Mouse (Mus musculus) mesoderm, embryonic 11.5 days (tissue): ENCODE results near the gene Hyou1.
"Not testable (repeated sequence)": the region's sequence is repeated elsewhere in the genome, so short reads cannot be mapped to it uniquely, and the experiment has no call there.

Experiments used
- DNase-seq: peaks from one replicate; pipeline ENCODE4 v3.0.0-alpha.2; 2012; ENCODE audit warnings: low read depth, low spot score

The Hyou1 gene

DNA sequence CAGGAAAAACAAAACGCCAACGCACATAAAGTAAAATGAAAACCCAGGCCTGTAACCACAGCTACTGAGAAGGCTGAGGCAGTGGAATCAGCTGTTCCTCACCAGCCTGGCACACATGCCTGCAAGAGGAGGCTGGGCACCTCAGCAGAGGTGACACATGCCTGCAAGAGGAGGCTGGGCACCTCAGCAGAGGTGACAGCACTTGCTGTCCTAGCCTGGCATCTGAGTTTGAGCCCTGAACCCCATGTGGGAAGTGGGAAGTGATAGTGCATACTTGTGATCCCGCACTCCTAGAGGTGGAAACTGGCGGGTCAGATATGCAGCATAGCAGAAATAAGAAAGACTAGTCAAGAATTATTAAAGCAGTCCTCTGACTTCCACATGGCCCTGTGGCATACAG, 27.9 kb upstream of the Hyou1 start:
- DNase-seq: no peak

DNA sequence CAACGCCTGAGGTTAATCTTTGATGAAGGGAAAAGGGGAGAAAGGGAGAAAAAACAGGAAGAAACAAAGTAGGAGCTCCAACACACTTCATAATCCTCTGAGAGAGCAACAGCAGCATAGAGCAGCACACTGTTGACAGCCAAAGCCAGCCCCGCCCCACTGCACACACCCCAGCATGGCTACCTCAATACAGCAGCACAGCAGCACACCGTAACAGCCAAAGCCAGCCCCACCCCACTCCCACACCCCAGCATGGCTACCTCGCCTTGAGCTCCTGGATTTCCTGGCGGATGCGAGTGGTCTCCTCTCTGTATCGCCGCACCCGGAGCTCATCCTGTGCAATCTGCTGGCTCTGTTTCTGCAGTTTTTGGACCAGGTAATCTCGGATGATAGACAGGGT, 27.0 kb upstream of the Hyou1 start:
- no peak for DNase-seq

DNA sequence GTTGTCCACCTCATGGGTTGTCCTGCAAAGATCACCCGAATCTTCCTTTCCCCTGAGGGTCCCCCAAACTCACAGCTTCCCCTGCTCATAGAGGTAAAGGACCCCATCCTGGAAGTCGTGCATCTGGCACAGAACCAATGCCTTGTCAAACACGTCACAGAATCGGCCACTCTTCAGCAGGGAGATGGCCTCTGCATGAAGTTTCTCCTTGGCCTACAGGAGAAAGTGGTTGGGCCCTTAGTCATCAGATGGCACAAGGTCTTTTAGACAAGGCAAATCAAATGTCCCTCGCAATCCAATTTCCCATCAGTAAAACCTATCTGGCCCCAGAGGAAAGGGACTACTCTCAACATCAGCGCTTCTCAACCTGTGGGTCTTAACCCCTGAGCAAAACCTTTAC, 26.1 kb upstream of the Hyou1 start:
- no peak for DNase-seq

DNA sequence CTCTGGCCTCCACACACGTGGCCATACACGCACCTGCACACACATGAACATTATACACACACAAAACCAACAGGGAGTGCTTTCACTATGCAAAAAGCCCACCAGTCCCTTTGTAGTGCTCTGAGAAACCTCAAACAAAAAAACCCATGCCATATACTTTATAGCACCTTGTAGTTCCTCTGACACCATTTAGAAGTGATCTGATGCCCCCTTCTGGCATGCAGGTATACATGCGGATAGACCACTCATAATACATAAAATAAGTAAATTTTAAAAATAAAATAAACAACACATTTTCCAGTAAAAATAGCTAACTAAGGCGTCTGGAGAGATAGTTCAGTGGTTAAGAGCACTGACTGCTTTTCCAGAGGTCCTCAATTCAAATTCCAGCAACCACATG, 22.1 kb upstream of the Hyou1 start:
- DNase-seq: peak; percentile 41

DNA sequence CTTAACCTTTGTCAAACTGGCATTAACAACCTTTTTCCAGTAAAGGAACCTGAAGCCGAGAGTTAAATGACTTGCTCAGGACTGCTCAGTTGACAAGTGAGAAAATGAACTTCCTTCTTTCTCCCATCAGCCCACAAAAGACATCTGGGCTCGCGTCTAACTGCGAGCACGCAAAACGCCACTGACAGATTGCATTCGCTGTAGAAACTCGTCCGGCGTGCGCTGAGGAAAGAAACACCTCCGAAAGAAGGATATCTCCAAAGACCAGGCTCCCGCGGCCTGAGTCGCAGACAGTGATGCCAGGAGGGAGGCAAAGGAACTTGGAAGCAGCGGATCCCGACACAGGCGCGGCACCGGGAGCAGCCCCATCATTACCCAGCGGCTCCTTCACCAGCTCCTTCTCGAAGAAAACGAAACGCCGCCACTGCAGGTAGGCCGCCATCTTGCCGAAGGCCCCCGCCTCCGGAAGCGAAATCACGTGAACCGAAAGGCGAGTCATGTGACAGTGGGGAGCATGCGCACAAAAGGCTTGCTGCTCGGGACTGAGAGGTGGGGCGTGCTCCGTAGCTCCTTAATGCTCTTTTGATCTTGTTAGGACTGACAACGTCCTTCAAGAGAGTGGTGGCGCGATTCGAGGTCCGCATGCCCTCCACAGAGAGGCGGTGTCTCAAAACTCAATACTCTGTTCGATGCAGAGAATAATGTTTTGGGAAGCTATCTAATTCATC, 17.9 kb upstream of the Hyou1 start, which contains the start of gene Vps11:
Vps11 (minus strand) TSS at position 481 of the 728 bp plus-strand sequence.
- peak; percentile 99 for DNase-seq

DNA sequence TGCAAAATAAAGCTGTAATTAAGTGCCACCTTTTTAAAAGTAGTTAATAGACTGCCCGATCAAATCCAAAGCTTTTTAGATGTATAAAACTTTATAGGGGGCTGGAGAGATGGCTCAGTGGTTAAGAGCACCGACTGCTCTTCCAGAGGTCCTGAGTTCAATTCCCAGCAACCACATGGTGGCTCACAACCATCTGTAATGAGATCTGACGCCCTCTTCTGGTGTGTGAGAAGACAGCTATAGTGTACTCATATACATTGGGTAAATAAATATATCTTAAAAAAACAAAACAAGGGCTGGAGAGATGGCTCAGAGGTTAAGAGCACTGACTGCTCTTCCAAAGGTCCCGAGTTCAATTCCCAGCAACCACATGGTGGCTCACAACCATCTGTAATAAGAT, 17.4 kb upstream of the Hyou1 start:
- DNase-seq: not testable (repeated sequence)

DNA sequence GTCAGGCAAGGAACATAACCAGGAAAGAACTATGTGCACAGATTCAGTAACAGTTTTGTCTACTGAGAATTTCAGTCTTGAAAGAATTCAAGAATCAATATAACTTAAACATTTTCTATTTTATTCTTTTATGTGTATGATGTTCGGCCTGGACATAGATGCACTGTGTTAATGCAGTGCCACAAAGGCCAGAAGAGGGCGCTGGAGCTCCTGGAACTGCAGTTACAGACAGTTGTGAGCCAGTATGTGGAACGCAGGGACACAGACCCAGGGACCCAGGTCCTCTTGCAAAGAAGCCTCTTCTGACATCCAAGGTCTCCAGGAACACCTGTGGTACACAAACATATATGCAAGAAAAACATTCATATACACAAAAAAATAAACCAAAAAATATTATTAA, 14.8 kb upstream of the Hyou1 start:
- DNase-seq: peak; percentile 29

DNA sequence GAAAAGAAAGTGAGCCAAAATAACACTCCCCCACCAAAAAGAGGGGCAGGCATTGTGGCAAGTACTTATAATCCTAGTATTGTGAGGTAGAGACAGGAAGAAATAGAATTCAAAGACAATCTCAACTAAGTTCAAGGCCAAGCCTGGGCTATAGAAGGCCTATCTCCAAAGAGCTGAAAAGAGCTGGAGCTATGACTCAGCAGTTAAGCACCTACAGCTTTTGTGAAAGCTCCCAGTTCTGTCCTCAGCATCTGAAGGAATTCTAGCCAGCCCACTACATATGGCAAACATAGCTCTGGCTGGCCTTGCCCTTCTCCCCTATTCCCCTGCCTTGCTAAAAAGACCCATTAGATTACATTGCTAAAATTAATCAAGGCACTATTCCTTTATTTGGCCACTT, 5.9 kb upstream of the Hyou1 start:
- DNase-seq: no peak

DNA sequence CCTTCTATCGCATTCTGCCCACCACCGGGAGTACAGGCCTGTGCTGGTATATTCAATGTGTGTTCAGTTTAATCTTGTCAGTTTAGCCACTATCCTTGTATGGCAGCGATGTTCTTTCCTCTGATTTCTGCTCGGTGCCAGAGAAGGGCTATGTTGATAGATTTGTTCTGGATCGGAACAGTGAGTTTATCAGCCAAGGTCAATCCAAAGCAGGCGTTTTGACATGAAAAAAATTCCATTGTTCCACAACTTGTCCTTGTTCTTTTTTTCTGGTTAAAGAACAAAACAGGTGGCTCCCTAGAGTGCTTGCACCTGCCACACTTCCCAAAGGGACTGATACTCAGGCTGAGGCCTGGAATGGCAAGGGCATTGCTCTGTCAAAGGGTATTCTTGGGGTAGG, 3.1 kb upstream of the Hyou1 start:
- no peak for DNase-seq

DNA sequence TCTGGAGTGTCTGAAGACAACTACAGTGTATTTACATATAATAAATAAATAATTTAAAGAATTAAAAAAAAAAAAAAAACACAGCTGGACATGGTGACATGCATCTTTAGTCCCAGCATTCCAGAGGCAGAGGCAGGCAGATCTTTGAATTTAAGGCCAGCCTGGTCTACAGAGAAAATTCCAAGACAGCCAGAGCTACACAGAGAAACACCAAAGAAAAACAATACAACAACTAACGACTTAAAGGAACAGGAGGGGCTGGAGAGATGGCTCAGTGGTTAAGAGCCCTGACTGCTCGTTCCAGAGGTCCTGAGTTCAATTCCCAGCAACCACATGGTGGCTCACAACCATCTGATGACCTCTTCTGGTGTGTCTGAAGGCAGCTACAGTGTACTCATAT, 2.0 kb upstream of the Hyou1 start:
- DNase-seq: not testable (repeated sequence)

DNA sequence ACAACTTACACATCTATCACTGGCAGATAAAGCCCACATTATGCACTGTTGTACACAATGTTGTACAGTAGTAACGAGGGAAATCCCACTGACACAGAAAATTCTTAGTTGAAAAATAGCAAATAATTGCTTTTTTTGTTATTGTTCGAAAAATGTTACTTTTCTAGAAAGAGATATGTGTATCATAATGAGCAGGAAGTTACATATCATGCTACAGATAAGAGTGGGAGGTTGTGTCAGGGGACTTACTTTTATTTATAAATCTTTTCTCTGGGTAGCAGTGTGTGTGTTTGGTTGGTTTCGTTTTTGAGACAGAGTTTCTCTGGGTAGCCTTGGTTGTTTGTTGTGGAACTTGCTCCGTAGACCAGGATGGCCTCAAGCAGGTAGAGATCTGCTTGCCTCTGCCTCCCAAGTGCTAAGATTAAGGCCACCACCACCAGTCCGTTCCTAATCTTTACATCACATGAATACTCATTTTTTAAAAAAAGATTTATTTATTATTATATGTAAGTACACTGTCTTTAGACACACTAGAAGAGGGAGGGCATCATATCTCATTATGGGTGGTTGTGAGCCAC, 1.0 kb upstream of the Hyou1 start:
- no peak for DNase-seq

DNA sequence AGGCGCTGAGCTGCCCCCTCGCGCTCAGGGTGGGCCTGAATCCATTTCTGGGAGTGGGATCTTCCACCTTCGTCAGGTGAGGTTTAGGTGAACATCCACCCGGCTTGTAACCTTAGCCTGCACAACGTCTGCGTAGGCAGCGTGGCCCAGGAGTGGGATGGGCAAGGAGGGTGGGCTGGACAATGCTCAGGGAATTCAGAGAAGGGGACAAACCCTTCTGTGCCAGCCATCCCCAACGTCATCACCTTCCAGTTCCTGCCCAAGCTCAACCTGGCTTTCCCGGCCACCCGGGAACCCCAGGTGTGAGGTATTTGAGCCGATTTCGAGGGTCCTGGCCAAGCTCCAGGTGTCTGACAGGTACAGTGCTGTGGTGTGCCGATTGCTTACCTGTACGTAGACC, 572 bp downstream of the Hyou1 start:
- DNase-seq: peak; percentile 43

DNA sequence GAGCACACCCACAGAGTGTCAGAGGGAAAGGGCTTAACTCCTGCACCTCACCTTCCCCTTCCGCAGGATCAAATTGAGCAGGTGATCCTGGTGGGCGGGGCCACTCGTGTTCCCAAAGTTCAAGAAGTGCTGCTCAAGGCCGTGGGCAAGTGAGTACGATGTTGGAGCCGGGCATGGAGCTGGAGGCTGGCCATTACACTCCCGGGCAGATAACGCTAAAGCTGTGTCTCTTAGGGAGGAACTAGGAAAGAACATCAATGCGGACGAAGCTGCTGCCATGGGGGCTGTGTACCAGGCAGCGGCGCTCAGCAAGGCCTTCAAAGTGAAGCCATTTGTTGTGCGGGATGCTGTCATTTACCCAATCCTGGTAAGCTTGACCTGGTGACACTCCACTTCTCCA, 5.3 kb downstream of the Hyou1 start:
- DNase-seq: no peak

DNA sequence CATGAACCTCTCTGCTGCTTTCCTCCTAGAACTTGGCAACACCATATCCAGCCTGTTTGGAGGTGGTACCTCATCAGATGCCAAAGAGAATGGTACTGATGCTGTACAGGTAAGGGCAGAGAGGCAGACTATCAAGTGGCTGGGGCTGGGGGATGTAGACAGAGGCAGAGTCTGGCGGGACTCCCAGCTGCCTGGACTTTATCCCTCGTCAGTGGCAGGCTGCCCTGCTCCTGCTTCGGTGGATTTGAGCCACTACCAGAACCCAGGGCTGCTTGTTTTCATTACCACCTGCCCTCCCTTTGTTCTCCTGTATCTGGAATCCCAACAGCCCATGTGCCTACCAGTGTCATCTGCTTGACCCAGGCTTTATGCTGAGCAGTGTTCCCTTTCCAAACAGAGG, 7.9 kb downstream of the Hyou1 start:
- no peak for DNase-seq

DNA sequence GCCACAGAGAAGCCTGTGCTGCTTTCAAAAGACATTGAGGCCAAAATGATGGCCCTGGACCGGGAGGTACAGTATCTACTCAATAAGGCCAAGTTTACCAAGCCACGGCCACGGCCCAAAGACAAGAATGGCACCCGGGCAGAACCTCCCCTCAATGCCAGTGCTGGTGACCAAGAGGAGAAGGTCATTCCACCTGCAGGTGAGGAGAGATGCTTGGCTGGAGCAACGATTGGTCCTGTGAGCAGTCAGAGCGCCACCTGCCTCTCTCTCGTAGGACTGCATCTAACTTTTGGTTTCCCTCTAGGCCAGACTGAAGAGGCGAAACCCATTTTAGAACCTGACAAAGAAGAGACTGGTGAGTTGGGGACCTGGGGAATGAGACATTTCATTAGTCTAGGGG, 10.0 kb downstream of the Hyou1 start:
- peak; percentile 41 for DNase-seq

DNA sequence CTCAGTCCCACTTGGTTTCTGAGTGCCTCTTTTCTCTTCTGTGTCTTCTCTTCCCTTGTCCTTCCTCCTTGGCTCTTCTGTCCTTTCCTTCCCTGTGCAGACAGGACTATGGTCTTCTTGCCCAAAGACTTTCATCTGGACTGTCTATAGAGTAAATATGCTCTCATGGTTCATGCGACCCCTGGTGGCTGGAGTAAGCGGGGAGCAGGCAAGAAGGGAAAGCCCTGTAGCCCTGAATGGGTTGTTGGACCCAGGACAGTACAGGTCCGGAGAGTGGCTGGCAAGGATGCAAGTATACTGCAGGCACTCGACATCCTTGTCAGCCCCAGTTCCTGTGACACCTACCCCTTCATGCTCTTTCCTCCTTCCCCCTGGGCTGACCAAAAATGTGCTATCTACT, 12.2 kb downstream of the Hyou1 start:
- peak; percentile 66 for DNase-seq

DNA sequence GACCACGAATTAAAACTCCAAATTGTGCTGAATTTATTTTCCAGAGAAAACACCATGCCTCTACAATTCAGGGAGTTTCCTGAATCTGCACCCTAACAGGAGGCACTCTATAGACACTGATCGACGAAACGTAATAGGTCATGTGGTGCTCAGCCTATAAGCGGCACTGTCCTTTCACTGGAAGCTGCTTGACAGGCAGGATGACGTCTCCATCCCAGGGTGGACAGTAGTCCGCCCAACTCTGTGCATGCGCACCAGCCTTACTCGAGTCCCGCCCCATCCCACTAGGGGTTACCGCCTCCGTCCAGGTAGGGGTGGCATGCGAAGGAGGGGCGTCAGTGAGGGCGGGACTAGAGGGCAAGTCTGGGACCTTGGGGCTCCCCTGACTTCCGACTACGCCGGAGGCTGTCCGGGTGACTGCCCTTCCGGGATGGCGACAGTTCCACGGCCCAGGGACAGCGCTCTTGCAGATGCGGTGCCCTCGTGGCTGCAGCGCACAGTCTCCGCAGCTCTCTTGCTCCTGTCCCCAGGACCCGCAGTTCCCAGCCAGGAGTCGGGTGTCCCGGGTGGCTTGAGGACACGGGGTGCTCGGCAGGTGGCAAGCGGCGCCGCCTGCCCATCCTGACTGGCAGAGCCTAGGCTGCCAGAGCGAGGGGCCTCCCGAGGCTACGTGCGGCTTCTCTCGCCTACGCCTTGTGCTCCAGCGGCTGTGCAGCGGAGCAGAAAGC, 17.6 kb downstream of the Hyou1 start, which contains the start of gene Slc37a4:
Slc37a4 (plus strand) TSS at position 169 of the 728 bp plus-strand sequence.
- peak; percentile 93 for DNase-seq

DNA sequence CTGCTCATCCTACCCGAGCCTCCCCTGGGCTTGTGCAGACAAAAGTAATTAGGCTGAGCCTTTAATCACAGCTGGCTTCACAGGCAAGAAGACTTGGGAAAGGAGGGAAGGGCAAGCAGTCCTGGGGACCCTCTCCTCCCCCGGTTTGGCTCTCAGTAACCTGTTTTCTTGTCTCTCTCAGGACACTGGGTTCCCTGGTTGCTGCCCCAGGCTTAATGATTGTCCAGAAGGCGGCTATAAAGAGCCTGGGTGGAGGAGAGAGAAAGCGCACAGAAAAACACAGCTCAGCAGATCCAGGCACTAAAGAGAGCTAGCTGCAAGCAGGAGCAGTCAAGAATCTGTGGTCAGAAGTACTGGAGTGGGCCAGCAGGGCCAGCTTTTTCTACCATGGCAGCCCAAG, 18.8 kb downstream of the Hyou1 start:
- DNase-seq: no peak

DNA sequence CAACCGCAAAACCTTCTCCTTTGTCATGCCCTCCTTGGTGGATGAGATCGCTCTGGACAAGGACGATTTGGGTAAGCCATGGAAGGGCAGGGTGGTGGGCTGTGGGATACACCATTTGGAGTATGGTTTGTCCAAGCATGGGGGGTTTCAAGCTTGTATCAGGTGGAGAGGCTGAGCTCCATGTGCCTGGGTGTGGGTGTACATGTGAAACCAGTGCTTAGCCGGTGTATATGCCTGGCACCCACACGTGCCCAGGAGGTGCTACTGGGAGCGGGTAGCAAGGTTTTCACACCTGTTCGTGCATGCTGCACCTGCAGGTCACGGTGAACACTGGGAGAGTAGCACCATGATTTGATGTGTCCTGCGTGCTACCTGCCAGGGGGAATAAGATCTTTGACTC, 19.3 kb downstream of the Hyou1 start:
- no peak for DNase-seq

DNA sequence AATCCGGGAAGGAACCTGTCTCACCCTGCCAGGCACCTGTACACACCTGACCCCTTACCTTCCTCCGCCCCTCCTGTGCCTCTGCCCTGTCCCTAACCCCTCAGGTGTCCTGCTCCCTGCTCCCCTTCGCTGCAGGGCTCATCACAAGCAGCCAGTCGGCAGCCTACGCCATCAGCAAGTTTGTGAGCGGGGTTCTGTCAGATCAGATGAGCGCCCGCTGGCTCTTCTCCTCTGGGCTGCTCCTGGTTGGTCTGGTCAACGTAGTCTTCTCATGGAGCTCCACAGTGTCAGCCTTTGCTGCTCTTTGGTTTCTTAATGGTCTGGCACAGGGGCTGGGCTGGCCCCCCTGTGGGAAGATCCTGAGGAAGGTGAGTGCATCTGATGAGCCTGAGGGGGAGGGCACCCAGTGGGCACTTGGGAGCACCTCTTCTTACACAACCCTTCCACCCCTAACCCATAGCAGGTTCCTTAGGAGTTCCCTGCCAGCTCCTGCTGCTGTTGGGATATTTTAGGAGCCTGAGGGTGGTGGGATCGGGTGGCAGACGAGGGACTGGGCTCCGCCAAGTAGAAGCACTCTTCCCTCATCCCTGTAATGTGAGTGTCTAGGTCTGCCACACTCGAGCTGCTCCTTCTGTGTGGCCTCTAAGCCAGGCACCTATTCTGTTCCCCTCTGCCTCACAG, 20.0 kb downstream of the Hyou1 start:
- no peak for DNase-seq

DNA sequence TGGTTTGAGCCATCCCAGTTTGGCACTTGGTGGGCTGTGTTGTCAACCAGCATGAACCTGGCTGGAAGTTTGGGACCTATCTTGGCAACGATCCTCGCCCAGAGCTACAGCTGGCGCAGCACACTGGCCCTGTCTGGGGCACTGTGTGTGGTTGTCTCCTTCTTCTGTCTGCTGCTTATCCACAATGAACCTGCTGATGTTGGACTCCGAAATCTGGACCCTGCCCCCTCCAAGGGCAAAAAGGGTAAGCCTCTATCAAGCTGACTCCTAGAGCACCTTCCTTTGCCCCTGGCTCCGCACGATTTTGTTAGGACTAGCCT, 20.5 kb downstream of the Hyou1 start:
- DNase-seq: no peak

DNA sequence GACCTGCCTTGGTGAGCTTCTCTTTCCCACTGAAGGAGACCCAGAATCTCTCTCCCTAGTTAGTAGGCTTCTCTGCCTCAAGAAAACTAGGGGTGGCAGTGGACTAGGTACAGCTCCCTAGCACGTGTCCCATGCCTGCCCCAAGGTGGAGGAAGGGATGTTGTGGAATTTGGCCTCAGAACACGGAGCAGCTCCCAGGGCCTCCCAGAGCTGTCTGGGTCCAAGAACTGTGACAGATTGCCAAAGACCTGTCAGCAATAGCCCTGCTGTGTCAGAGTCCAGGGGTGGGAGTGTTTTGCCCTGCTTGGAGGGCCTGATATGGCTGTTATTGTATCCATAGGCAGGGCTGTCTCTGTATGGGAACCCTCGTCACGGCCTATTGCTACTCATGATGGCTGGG, 21.8 kb downstream of the Hyou1 start:
- DNase-seq: no peak
